Mouse (Mus musculus) ovary, postnatal 10 days (tissue): ENCODE measurements around the gene Ptpn6.

Experiments used
- DNase-seq: peaks from one replicate; pipeline ENCODE4 v3.0.0; 2022; ENCODE audit warnings: low spot score

Ptpn6 gene

DNA sequence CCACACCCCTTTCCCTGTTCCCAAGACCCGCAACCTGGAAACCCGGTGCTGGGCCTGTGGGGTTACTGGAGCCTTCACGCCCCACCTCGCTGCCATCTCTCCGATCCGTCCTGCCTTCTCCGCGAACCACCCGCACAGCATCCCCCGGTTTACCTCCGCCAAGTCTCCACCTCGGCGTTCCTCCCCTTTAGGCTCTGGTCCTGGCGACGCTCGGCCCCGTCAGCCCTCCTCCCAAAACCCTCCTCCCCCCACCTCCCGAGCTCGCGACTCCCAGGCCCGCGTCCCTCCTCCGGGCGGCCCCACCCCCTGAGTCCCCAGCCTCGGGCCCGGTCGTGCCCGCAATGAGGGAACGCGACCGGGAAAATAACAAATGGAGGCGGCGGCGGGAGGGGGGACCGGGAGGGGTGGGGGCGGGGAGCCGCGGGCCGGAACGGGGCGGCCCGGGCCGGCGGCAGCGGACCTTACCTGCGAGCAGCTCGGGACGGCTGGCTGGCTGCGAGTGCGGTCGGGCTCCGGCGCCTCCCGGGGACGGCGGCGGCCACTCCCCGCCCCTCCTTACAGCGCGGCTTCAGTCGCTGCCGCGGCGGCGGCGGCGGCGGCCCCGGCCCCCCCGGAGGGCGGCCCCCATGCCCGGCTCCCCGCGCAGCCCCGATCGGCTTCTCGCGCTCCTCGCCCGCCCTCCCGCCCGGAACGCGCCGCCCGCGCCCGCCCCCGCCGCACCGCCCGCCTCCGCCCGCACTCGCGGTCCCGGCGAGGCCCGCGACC is 17.5 kb upstream of the Ptpn6 start, which contains the start of the genes Gm45234 and Atn1:
Gene Gm45234 (minus strand): TSS at position 191 of the 765 bp plus-strand sequence.
Gene Atn1 (minus strand): TSS at position 694 of the 765 bp plus-strand sequence.
- DNase-seq, result no peak

DNA sequence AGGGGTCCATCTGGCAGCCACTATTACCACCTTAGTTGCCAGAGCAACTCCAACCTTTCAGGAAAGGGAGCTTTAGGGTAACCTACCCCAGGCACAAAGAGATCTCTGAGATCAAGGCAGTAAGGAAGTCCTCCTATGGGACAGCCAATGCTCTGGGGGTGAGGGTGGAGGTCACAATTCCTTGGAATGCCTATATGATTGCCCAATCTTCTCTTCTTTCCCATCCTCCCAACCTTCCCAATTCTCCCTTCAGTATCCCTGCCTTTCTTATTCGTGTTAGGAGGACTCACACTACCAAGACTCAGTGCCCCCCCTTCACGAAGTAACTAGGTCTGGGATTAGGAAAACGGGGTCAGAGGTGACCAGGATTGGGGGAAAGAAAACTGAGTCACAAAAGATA is 16.8 kb upstream of the Ptpn6 start:
- no peak for DNase-seq

DNA sequence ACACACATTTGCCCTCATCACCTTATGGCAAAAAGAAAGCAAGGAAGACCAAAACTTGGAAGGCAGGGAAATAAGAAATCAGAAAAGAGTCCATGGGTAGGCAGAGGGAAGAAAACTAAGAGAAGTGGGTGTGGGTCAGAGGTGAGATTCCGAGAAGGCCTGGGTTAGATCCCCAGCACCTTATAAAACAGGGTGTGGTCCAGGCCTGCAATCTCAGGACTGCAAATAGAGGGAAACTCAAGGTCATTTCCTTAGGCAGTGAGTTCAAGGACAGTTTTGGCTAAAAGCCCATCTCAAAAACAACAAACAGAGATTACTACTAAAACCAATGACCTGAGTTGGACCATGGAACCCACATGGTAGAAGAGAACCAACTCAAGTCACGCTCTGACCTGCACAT is 15.3 kb upstream of the Ptpn6 start:
- DNase-seq, result no peak

DNA sequence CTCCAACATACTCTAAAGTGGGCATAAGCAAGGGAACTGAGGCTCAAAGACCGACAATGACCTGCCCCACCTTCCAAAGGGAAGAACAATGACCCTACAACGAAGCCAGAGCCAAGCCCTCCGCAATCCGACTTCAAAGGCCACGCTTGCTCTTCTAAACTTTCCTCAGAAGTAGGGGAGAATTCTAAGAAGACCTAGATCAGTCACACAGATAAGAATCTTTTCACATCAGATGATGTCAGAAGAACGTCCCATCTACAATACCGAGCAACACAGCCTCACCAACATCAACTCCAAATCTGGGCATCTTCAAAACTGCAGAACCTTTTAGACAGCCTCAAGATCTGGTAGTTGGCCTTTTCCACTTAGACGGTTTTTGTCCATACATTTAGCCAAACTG is 11.9 kb upstream of the Ptpn6 start:
- DNase-seq, result no peak

DNA sequence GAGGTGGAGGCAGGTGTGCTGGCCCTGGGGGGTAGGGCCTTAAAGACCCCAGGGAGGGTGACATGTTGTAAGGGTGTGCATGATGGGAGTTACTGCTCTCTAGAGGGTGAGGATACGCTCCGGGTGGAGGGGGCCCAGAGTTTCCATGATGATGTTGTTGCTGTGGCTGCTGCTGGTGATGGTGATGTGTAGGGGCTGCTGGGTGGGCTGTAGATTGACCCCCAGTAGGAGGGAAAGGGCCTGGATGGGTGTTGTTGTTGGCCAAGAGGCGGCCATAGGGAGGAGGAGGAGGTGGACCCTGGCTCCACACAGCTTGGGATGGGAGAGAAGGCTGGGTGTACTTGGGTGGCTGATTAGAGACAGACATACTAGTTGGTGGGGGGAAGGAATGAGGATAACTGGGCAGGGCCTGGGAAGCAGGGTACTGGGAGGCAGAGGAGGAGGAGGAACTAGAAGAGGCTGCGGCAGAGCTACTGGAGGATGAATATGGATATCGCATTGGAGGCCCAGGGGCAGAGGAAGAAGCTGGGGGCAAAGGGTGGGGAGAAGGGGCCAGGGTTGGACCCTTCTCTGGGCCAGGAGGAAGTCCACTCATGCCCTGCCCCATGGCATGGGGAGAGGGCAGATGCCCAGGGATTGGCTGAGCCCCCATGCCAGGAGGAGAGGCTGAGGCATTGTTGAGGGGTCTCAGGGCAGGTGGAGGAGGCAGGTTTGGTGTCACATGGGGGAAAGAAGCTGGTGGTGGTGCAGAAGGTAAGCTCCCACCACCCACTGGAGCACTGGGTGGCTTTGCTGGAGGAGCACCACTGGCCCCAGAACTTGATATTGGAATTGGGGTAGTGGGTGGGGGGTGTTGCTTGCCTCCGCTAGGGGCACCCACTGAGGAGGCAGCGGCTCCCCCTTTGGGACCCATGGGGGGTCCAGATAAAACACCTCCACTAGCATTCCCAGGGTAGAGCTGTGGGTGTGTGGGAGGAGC is 8.4 kb upstream of the Ptpn6 start:
- no peak for DNase-seq

DNA sequence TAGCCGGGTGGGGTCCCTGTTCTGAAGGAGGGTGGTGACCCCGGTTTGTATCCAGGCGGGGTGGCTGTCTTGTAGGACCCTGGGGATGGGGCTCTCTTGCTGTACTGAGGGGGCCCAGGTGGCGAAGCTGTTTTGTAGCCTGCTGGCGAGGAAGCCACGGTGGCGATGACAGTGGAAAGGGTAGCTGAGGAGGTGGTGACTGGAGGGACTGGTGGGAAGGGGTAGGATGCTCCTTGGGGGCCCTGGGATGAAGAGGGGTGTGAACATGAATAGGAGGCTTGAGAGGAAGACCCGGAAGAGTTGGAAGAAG is 7.7 kb upstream of the Ptpn6 start:
- no peak for DNase-seq

DNA sequence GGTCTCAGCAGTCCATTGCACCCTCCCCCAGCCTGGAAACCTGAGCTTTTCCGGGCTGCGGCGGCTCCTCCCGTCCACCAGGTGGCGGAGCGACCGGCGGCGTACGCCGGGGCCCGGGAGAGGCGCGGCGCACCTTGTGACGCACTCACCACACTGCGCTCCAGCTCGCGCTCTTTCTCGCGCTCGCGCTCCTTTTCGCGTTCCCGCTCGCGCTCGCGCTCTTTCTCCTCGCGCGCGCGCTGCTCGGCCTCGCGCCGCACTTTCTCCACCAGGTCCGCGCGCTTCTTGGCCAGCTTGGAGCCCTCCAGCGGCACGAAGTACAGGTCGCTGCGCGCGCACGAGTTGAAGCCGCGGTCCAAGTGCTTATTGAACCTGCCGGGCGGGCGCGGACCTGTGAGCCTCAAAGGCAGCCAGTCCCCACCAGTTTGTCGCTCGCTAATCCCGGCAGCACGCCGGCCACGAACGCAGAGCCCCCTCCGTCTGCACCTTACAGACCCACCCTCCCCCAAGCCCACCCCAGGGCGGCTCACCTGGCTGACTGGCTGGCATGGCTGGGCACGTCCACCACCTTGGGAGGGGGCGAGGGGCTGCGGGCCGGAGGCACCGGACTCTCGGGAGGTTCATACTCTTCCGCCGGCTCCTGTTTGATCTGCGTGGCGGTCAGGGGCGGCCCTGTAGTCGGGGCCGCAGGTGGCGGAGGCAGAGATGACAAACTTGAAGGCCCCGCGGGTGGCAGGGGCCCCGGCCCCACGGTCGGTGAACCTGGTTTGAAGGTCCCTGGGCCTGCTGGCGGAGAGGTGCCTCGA is 7.2 kb upstream of the Ptpn6 start:
- DNase-seq, result peak; percentile 88

DNA sequence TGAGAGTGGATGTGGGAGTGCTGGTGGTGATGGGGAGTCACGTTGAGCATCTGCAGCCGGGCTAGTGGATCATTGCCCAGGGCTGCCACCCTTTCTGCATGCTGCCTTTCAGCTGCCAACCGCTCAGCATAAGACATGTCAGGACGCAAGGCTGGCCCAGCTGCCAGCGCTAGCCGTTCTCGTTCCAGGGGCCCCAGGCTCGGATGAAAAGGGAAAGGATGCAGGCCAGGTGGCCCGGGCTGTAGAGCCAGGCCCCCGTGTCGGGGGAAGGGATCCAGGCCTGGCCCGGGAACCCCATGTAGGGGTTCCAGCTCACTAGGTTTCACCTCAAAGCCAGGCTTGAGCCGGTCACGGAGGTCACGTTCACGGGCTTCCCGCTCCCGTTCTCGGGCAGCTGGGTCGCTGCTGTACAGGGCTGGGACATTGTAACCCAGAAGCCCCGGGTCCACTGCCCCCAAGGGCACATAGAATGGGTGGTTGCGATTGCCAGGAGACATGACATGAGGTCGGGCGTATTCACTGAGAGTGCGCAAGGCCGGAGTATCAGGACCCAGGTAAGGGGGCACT is 6.3 kb upstream of the Ptpn6 start:
- no peak for DNase-seq

DNA sequence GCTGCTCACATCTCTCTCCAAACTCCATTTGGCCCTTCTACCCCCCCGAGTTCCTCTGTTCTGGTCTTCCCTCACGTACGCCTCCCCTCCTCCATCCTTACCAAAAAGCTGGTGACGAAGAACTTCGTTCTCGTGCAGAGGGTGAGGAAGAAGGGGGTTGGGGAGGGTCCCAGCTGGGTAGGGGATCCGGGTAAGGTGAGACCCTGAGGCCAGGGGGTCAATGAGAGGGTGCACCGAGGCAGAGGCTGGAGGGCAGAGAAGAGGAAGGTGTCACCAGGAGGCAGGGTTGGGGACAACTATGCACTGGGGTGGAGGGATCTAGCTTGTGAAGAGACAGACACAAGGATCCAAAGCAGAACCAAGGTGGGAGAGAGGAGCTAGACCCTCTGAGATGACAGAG is 5.1 kb upstream of the Ptpn6 start:
- no peak for DNase-seq

DNA sequence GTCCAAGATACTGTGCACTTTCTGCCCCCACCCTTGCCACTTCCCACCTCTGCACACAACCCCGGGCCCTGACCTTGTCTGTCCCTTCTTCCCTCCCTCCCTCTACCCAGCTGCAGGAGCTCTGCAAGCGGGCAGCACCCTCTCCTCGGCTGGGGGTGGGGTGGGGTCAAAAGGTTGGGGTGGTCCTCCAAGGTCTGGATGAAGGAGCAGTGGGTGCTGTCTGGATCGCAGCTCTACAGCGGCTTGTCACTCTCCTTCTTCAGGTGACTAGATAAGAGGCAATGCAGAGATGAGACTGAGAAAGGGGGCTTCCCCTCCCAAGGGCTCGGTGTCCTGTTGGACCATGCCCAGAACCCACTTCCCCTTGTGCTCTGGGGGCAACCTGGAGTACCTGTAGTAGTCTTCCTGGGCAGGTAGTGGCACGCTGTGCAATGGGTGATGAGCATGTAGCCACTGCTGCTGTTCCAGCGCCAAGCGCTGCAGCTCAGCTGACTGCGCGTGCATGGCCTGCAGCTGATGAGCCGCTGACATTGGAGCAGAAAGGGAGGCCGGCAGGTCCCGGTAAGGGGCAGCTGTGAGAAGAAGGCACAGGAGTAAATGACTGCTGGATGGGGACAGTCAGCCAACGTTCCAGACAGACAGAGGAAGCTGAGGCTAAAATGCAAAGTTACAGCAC is 4.5 kb upstream of the Ptpn6 start:
- DNase-seq, result no peak

DNA sequence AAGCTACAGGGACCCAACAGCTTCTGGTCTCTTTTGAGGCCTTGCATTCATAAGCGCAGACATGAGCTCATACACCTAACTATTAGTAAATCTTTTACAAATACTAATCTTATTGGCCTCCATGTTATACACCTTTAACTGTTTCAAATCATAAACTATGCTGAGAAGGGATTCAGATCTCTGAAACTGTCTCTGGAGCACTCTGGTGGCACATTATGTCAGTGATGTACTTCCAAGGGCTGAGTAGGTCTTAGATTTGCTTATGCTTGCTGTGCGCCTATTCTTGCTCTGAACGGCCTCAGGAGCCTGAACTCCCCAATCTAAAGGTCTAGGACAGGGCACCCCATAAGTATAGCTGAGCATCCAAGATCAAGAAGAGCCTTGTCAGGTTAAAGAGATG is 3.3 kb upstream of the Ptpn6 start:
- DNase-seq, result no peak

DNA sequence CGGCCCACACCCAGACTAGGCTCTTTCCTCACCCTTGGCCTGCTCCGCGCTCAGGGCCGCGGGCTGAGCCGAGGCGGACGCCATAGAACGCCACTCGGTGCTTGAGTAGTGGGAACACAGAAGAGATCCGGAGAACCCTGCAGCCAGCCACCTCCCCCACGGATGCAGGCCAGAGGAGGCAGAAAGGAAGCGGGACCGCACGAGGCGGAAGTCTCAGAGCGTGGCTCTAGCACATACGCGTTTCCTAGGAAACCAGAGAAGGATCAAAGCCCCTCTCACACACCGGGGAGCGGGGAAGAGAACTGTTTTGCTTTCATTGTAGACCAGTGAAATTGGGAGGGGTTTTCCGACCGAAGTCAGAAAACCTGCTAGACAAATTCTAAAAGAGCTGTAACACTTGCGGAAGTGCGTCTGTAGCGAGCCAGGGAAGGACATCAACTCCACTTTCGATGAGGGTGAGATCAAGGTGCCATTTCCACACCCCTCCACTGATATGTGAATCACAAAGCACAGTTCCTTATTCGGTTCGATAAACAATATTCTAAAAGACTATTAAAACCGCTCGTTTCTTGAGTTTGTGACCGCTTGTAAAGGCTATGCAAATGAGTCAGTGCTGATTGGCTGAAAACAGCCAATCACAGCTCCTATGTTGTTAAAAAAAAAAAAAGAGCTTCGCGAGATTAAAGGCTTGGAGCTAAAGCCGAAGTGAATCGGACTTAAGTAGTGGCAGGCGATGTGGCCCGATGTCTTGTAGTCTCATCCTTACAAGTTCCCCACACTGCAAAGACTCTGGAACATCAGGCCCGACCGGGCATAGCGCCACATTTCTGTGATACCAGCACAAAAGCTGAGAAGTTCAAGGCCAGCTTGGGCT is 2.6 kb upstream of the Ptpn6 start, which contains the start of gene Grcc10:
Gene Grcc10 (minus strand): TSS at position 487 of the 874 bp plus-strand sequence.
- peak; percentile 74 for DNase-seq

DNA sequence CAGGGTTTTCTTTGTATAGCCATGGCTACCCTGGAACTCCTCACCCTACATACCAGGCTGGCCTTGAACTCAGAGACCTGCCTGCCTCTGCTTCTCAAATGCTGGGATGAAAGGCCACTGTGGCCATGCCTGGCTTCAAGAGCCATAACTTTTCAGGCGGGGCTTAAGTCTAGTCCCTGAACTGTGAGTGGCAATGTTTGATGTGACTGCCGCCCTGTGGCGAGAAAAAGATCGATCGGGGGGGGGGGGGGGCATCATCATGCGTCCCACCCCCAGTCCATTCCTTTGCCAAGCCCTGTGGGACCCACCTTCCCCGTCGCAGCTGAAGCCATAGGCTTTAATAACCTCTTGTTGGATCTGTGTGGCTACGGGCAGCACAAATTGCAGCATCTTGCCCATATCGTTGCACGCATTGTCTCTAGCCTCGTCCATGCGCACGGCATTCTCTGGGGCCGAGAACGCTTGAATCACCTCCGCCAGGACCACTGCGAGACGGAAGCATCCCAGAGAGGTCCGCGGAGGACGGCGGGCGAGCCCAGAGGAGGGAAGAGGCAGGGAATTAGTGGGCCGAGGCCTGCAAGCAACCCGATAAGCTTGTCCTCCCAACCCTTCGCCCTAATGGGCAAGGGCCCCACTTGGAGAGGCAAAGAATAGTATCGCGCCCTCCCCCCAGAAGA is 1.8 kb upstream of the Ptpn6 start:
- no peak for DNase-seq

DNA sequence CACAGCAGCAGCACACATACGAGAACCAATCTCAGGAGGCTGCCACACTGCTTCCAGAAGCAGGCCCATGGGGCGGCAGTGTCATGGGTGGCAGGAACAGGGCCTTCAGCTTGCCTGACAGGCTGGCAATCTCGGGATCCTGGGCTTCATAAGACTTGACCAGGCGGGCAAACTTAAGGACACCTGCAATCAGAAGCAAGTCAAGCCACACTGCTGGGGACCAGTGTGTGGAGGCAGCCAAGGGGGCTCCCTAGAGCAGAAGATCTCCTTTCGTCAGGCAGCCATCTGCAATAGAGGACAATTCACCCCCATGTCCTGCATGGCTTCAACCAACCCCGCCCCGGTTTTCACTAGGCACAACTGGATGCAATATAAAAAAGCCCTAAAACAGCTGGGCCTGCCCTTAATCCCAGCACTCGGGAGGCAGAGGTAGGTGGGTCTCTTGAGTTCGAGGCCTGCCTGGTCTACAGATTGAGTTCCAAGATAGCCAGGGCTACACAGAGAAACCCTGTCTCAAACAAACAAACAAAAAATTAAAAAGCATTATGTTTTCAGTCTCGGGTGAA is 800 bp upstream of the Ptpn6 start:
- DNase-seq, result no peak

DNA sequence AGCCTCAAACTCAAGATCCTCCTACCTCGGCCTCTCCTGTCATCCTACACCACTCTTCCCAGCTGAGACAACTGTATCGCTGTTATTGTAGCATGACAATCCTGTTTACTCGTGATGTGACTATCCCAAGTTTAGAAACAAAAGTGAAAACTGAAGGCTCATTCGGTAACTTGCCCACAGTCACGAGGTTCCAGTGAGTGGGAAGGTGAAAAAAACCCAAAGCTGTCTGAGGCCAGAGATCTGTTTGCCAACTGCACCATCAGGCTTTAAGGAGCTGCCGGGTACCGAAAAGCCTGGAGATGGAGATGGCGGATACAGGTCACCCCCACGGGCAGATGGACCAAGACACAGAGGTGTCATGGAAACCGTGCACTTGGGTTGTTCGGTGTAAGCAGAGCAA is 1.5 kb downstream of the Ptpn6 start:
- no peak for DNase-seq

DNA sequence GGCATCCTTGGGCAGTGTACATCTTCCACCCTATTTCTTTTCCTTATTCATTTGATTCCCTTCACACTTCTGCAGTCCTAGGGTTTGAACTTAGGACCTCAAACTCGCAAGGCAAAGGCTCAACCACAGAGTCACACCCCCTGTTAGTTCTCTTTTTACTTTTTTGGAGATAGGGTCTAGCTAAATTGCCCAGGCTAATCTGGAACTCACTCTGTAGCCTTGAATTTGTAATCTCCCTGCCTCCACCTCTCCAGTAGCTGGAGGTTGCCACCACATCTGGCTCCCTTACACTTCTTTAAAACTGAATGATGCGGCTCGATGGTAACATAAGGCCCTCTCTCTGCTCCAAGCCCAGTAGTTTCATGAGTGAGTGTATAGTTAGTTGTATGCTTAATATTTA is 4.1 kb downstream of the Ptpn6 start:
- no peak for DNase-seq

DNA sequence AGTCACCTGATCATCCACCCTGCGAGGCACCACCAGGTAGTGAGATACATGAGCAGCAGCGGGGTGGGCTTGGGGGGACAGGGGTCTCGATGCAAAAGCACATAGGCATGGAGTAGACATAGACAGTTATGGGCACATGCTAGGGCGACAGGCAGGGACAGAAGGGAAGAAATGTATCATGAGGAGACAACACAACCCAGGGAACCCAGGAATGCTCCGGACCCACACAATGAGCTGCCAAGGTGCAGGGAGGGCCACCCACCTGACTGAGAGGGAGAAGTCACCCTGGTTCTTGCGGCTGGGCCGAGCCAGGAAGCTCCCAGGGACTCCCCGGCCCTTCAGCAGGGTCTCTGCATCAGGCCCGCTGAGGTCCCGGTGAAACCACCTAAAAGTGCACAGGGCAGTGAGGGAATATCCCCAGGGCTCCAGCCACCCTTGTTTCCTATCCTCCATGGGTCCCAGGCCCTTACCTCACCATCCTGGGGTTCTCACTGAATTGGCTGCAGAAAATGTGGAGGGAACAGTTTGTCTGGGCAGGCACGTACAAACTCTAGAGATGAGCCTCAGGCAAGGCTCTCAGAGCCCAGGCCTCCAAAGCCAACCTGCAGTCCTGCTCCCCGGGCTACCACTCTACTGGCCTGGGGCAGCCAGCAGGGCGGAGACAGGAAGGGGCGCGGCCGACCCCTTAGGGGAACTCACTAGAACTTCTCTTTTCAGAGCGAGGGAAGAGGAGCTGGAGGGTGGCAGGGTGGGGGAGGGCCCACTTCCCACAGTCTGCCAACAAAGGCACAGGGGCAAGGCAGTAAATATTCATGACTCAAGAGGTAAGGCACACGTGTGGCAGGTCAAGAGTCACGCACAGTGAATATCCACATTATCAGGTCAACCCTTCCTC is 5.8 kb downstream of the Ptpn6 start:
- no peak for DNase-seq

DNA sequence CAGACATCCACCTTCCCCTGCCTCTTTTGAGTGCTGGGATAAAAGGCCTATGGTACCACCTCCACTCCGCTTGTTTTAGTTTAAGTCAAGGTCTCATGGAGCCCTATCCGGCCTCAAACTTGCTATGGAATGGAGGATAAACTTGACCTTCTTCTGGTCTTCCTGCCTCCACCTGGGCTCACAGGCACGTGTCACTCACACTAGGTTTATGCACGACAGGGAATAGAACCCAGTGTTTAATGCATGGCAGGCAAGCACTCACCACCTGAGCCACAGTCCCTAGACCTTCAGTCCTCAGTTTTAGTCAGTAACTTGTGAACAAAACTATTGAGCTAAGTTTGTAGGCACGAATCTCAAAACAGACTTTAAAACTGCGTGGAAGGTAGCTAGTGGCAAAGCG is 7.5 kb downstream of the Ptpn6 start:
- DNase-seq, result no peak
